In genomic region chr9:41981306-41981705, GRCm38 (mm10) we compare ENCODE assay signal across 11 mouse cellular contexts.
"Had no signal": no experiment of that assay in that cellular context is flagged by ENCODE, and none has a peak within 500 bp of the region (broad histone marks: within the 10 kb centered on the region; RNA-seq: fewer than 3 reads in every experiment).

No protein-coding gene starts in this region.

- DNase-seq: kidney, postnatal 36 days; lung, embryonic 14.5 days; lung, postnatal 10 days; lung, postnatal 4 days; thymus, adult 2 months; thymus, postnatal 25 days had no signal

- H3K27me3 ChIP-seq: limb, embryonic 15.5 days; liver, embryonic 12.5 days; midbrain, embryonic 15.5 days; stomach, embryonic 15.5 days had no signal

- H3K4me1 ChIP-seq: liver, embryonic 12.5 days; midbrain, embryonic 15.5 days; stomach, embryonic 15.5 days had no signal

- H3K9me3 ChIP-seq: limb, embryonic 15.5 days; liver, embryonic 12.5 days; midbrain, embryonic 10.5 days; midbrain, embryonic 15.5 days; stomach, embryonic 15.5 days had no signal

- H3K27ac ChIP-seq: limb, embryonic 15.5 days; liver, embryonic 12.5 days; midbrain, embryonic 10.5 days; midbrain, embryonic 15.5 days; stomach, embryonic 15.5 days had no signal

- H3K9ac ChIP-seq: limb, embryonic 15.5 days; liver, embryonic 12.5 days; lung, embryonic 14.5 days; midbrain, embryonic 15.5 days; stomach, embryonic 15.5 days had no signal

- H3K4me3 ChIP-seq: limb, embryonic 15.5 days; liver, embryonic 12.5 days; midbrain, embryonic 10.5 days; midbrain, embryonic 15.5 days; stomach, embryonic 15.5 days had no signal

- ATAC-seq: liver, embryonic 12.5 days; midbrain, embryonic 15.5 days had no signal

- H3K36me3 ChIP-seq: liver, embryonic 12.5 days; midbrain, embryonic 15.5 days had no signal

- H3K4me2 ChIP-seq: limb, embryonic 15.5 days; liver, embryonic 12.5 days; lung, embryonic 14.5 days; midbrain, embryonic 15.5 days; stomach, embryonic 15.5 days had no signal
